Mouse (Mus musculus): ENCODE results near the gene Cntnap3. TPM values are rescaled to one million over a fixed set of nuclear protein-coding genes. Genes with fewer than 3 reads are reported as not detected.

Gene Cntnap3
- 0.96 TPM for polyA plus RNA-seq (2014; fragmentation: Illumina TruSeq; extraction: RNeasy Lipid Tissue Mini Kit (QIAGEN cat#74804); ENCODE audit: low read depth, low replicate concordance)

DNA sequence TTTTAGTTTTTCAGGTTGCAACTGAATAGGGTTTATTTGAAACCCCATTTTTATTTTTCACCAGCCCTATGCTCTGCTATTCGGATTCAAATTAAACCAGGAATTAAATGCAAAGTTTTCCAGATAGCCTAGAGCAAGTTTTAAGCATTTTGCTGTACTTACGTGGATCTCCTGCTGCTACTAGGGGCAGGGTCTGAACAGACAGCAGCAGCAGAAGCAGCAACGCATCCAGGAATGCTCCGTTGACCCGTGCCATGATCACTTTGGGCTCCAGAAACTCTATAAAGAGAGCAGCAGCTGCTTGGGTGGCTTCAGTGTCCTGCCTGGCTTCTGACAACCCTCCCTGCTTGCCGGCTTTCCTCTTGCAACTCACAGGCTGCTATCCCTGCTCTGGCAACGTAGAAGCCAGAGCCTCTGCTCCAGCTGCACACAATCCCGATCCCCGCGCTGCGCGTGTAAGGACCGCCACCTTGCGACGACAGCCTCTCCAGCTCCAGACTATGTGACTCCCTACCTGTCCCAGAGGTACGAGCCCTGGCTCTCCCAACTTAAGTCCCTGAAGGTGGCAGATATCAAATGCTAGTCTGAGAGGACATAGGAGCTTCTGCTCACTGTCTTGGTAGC is at the start of gene Cntnap3:
Gene Cntnap3 (minus strand): TSS at position 371 of the 624 bp plus-strand sequence.

GRCm38 (mm10) chr13:64917191-64917590 is 13.4 kb upstream of the Cntnap3 start, which contains the start of gene Spata31:
TSS of gene Spata31 (plus strand) at chr13:64917406.

Other genes with a start within 250 kb of the Cntnap3 start
- 2.7 TPM for gene Spata31, start 13.5 kb upstream of the Cntnap3 start, polyA plus RNA-seq (2014; fragmentation: Illumina TruSeq; extraction: RNeasy Lipid Tissue Mini Kit (QIAGEN cat#74804); ENCODE audit: low read depth, low replicate concordance)
- 0.31 TPM for gene Spata31d1c, start 129.1 kb upstream of the Cntnap3 start, polyA plus RNA-seq (2014; fragmentation: Illumina TruSeq; extraction: RNeasy Lipid Tissue Mini Kit (QIAGEN cat#74804); ENCODE audit: low read depth, low replicate concordance)
- gene Prss47, start 148.8 kb upstream of the Cntnap3 start, polyA plus RNA-seq (2014; fragmentation: Illumina TruSeq; extraction: RNeasy Lipid Tissue Mini Kit (QIAGEN cat#74804); ENCODE audit: low read depth, low replicate concordance) = not detected
- 36.1 TPM for gene Mfsd14b, start 209.0 kb upstream of the Cntnap3 start, polyA plus RNA-seq (2014; fragmentation: Illumina TruSeq; extraction: RNeasy Lipid Tissue Mini Kit (QIAGEN cat#74804); ENCODE audit: low read depth, low replicate concordance)
- not detected for gene Olfr465-ps1, start 234.1 kb upstream of the Cntnap3 start, polyA plus RNA-seq (2014; fragmentation: Illumina TruSeq; extraction: RNeasy Lipid Tissue Mini Kit (QIAGEN cat#74804); ENCODE audit: low read depth, low replicate concordance)
- gene Olfr466, start 246.3 kb upstream of the Cntnap3 start, polyA plus RNA-seq (2014; fragmentation: Illumina TruSeq; extraction: RNeasy Lipid Tissue Mini Kit (QIAGEN cat#74804); ENCODE audit: low read depth, low replicate concordance) = not detected